Mouse (Mus musculus) lung, adult 2 months (tissue): Measurements from ENCODE around the gene Rcor2. TPM values are rescaled to one million over a fixed set of nuclear protein-coding genes. Genes with fewer than 3 reads are reported as not detected.

ENCODE experiments used
- DNase-seq: peaks from one replicate; pipeline ENCODE4 v3.0.0; 2022
- H3K4me1 ChIP-seq: fragments of 200-500 bp; 2 replicates; pipeline ENCODE4 v1.6.1; 2011; ENCODE audit warnings: low read length; ENCODE audit not compliant: control insufficient read depth, insufficient read depth
- H3K4me3 ChIP-seq: fragments of 200-500 bp; replicated peaks from 2 replicates; pipeline ENCODE3; 2011; ENCODE audit warnings: low read depth, mild to moderate bottlenecking, control low read depth, low read length; ENCODE audit errors: extremely low read depth
- CTCF ChIP-seq: fragments of 200-500 bp; IDR thresholded peaks from 2 replicates; pipeline ENCODE4 v1.5.1; 2011; ENCODE audit warnings: mild to moderate bottlenecking, low read length, control low read depth; ENCODE audit not compliant: insufficient read depth
- POLR2A ChIP-seq: fragments of 200-500 bp; IDR thresholded peaks from 2 replicates; pipeline ENCODE4 v1.6.1; 2011; ENCODE audit warnings: low read depth, mild to moderate bottlenecking, control low read depth, low read length, borderline replicate concordance; ENCODE audit errors: extremely low read depth
- WGBS: fragments of 180-500 bp; shearing (Covaris S2); methylation state at CpG from one replicate; pipeline ENCODE4 v1.1.7; 2018; 5-methylcytosine and 5-hydroxymethylcytosine counted together
- polyA plus RNA-seq: library from polyadenylated mRNA; depleted of rRNA; stranded (reverse); fragments of >200 nt; gene quantifications from 2 replicates; pipeline ENCODE4 v1.2.3, GENCODE M21; 2012

The Rcor2 gene
- polyA plus RNA-seq, 1 experiment: 1.7 TPM

GRCm38 (mm10) chr19:7302493-7302797, 35.3 kb downstream of the Rcor2 start:
- TF ChIP-seq POLR2A (no peak), CTCF (no peak)
- WGBS: 53% methylated on average over 1 of the region's 1 CpGs
- Histone ChIP-seq H3K4me1 (peaks cover 20% of the 10 kb centered on the region), H3K4me3 (no peak overlapping the region)
- no peak for DNase-seq

GRCm38 (mm10) chr19:7303796-7304195, 36.7 kb downstream of the Rcor2 start:
- H3K4me1 ChIP-seq: peaks cover 31% of the 10 kb centered on the region
- DNase-seq: no peak
- WGBS: 65% methylated on average over 6 of the region's 6 CpGs
- H3K4me3 ChIP-seq: no peak overlapping the region
- no peak for TF ChIP-seq CTCF
- TF ChIP-seq POLR2A: no peak

GRCm38 (mm10) chr19:7304801-7305200, 37.7 kb downstream of the Rcor2 start:
- TF ChIP-seq POLR2A (no peak), CTCF (no peak)
- Histone ChIP-seq H3K4me1 (peaks cover 34% of the 10 kb centered on the region), H3K4me3 (no peak overlapping the region)
- no peak for DNase-seq
- WGBS: 68% methylated on average over 2 of the region's 2 CpGs

GRCm38 (mm10) chr19:7305380-7306310, 38.5 kb downstream of the Rcor2 start:
- Histone ChIP-seq H3K4me3 (no peak overlapping the region), H3K4me1 (peaks cover 42% of the 10 kb centered on the region)
- WGBS: 66% methylated on average over 10 of the region's 11 CpGs
- TF ChIP-seq CTCF (no peak), POLR2A (no peak)
- no peak for DNase-seq

- DNase-seq: no peak
- Histone ChIP-seq H3K4me3 (no peak overlapping the region), H3K4me1 (peaks cover 46% of the 10 kb centered on the region)
- TF ChIP-seq POLR2A (no peak), CTCF (no peak)
- WGBS: 13% methylated on average over 3 of the region's 3 CpGs
Measured at GRCm38 (mm10) chr19:7306968-7307367, 39.8 kb downstream of the Rcor2 start.

- peak; percentile 74 for DNase-seq
- TF ChIP-seq CTCF: no peak
- no peak for TF ChIP-seq POLR2A
- peaks cover 43% of the 10 kb centered on the region for H3K4me1 ChIP-seq
- 47% methylated on average over 8 of the region's 8 CpGs for WGBS
- H3K4me3 ChIP-seq: no peak overlapping the region
Measured at GRCm38 (mm10) chr19:7307995-7308770, 41.1 kb downstream of the Rcor2 start.

- WGBS: 63% methylated on average over 2 of the region's 2 CpGs
- H3K4me3 ChIP-seq: no peak overlapping the region
- DNase-seq: no peak
- peaks cover 43% of the 10 kb centered on the region for H3K4me1 ChIP-seq
- TF ChIP-seq POLR2A: no peak
- TF ChIP-seq CTCF: no peak
Measured at GRCm38 (mm10) chr19:7309738-7310330, 42.7 kb downstream of the Rcor2 start.

- 19% methylated on average over 5 of the region's 5 CpGs for WGBS
- Histone ChIP-seq H3K4me3 (no peak overlapping the region), H3K4me1 (peaks cover 42% of the 10 kb centered on the region)
- no peak for TF ChIP-seq CTCF
- TF ChIP-seq POLR2A: no peak
- peak; percentile 63 for DNase-seq
Measured at GRCm38 (mm10) chr19:7310704-7311103, 43.6 kb downstream of the Rcor2 start.

- DNase-seq: no peak
- no peak overlapping the region for H3K4me3 ChIP-seq
- WGBS: 20% methylated on average over 10 of the region's 10 CpGs
- no peak for TF ChIP-seq POLR2A
- TF ChIP-seq CTCF: no peak
- peaks cover 40% of the 10 kb centered on the region for H3K4me1 ChIP-seq
Measured at GRCm38 (mm10) chr19:7311306-7311705, 44.2 kb downstream of the Rcor2 start.
